Mouse (Mus musculus): Measurements from ENCODE around the gene Galt. TPM values are rescaled to one million over a fixed set of nuclear protein-coding genes. Genes with fewer than 3 reads are reported as not detected.

Gene Galt
- polyA plus RNA-seq (2015; fragmentation: Nextera tagmentation; extraction: Ambion mirVana), result 22.5 and 25.0 TPM in 2 replicates

GRCm38 (mm10) chr4:41754797-41755337 is at the start of gene Galt:
TSS of gene Galt (plus strand) at chr4:41755228.
- Histone ChIP-seq H3K4me2 (peak within 1 kb of the TSS; percentile 92), H3K4me1 (replicated peaks) (peaks cover 26% of the 10 kb centered on the region), H3K27me3 (0 out of 2 replicates have a peak, but pooled peaks cover 3% of the 10 kb centered on the region), H3K36me3 (peaks cover 19% of the 10 kb centered on the region; the same call in 1 of the 2 replicates), H3K4me3 (replicated peaks) (peak within 1 kb of the TSS; percentile 78), H3K9ac (peak within 1 kb of the TSS; percentile 83), H3K27ac (peak within 1 kb of the TSS; percentile 88), H3K9me3 (replicated peaks) (no peaks in the 10 kb centered on the region)
- DNase-seq, result no peak
- ATAC-seq (ENCODE audit: low read depth), result peak; percentile 71
- WGBS (ENCODE audit: insufficient replicate concordance), result 16% methylated on average over 14 of the region's 14 CpGs

- H3K4me3 ChIP-seq (replicated peaks), result no peak overlapping the region
- WGBS (ENCODE audit: insufficient replicate concordance), result 61% methylated on average over 19 of the region's 19 CpGs
Measured at GRCm38 (mm10) chr4:41705922-41706754, 48.9 kb upstream of the Galt start.

GRCm38 (mm10) chr4:41707011-41707535 is 48.0 kb upstream of the Galt start:
- Histone ChIP-seq H3K4me2 (no peak overlapping the region), H3K36me3 (peaks cover 4% of the 10 kb centered on the region), H3K9me3 (replicated peaks) (no peaks in the 10 kb centered on the region), H3K4me3 (replicated peaks) (no peak overlapping the region), H3K9ac (no peak overlapping the region), H3K27ac (no peak overlapping the region), H3K27me3 (peaks cover 52% of the 10 kb centered on the region), H3K4me1 (replicated peaks) (peaks cover 10% of the 10 kb centered on the region)
- ATAC-seq (ENCODE audit: low read depth) (peak; percentile 54), DNase-seq (peak; percentile 47)
- WGBS (ENCODE audit: insufficient replicate concordance), result 6% methylated on average over 13 of the region's 13 CpGs

More at GRCm38 (mm10) chr4:41705922-41706754, 48.9 kb upstream of the Galt start:
- no peaks in the 10 kb centered on the region for H3K9me3 ChIP-seq (replicated peaks)
- no peak overlapping the region for H3K4me2 ChIP-seq
- ATAC-seq (ENCODE audit: low read depth), result no peak
- DNase-seq, result no peak
- H3K36me3 ChIP-seq, result no peaks in the 10 kb centered on the region
- no peak overlapping the region for H3K27ac ChIP-seq
- peaks cover 52% of the 10 kb centered on the region for H3K27me3 ChIP-seq
- H3K4me1 ChIP-seq (replicated peaks), result peaks cover 1% of the 10 kb centered on the region; the same call in 1 of the 2 replicates
- no peak overlapping the region for H3K9ac ChIP-seq

GRCm38 (mm10) chr4:41708192-41708745 is 46.8 kb upstream of the Galt start:
- no peak overlapping the region for H3K4me3 ChIP-seq (replicated peaks)
- H3K27ac ChIP-seq, result no peak overlapping the region
- no peaks in the 10 kb centered on the region for H3K9me3 ChIP-seq (replicated peaks)
- H3K4me2 ChIP-seq, result no peak overlapping the region
- DNase-seq, result no peak
- 36% methylated on average over 8 of the region's 8 CpGs for WGBS (ENCODE audit: insufficient replicate concordance)
- H3K27me3 ChIP-seq, result peaks cover 49% of the 10 kb centered on the region
- H3K36me3 ChIP-seq, result peaks cover 8% of the 10 kb centered on the region
- peaks cover 18% of the 10 kb centered on the region for H3K4me1 ChIP-seq (replicated peaks)
- no peak for ATAC-seq (ENCODE audit: low read depth)
- H3K9ac ChIP-seq, result no peak overlapping the region

GRCm38 (mm10) chr4:41710229-41710628 is 44.8 kb upstream of the Galt start:
- 57% methylated on average over 4 of the region's 4 CpGs for WGBS (ENCODE audit: insufficient replicate concordance)
- Histone ChIP-seq H3K4me1 (replicated peaks) (peaks cover 33% of the 10 kb centered on the region), H3K4me2 (no peak overlapping the region), H3K27ac (no peak overlapping the region), H3K9ac (no peak overlapping the region), H3K36me3 (peaks cover 8% of the 10 kb centered on the region), H3K4me3 (replicated peaks) (no peak overlapping the region), H3K9me3 (replicated peaks) (no peaks in the 10 kb centered on the region), H3K27me3 (peaks cover 29% of the 10 kb centered on the region)
- DNase-seq, result no peak
- ATAC-seq (ENCODE audit: low read depth), result no peak

GRCm38 (mm10) chr4:41711705-41712375 is 43.2 kb upstream of the Galt start:
- Histone ChIP-seq H3K4me1 (replicated peaks) (peaks cover 33% of the 10 kb centered on the region), H3K9me3 (replicated peaks) (no peaks in the 10 kb centered on the region), H3K9ac (peak overlapping the region; percentile 93), H3K4me2 (peak overlapping the region; percentile 94), H3K27ac (no peak overlapping the region), H3K36me3 (peaks cover 16% of the 10 kb centered on the region), H3K4me3 (replicated peaks) (peak overlapping the region; percentile 86), H3K27me3 (peaks cover 13% of the 10 kb centered on the region; the same call in 1 of the 2 replicates)
- ATAC-seq (ENCODE audit: low read depth), result no peak
- 84% methylated on average over 16 of the region's 16 CpGs for WGBS (ENCODE audit: insufficient replicate concordance)
- DNase-seq, result no peak

GRCm38 (mm10) chr4:41712421-41713196 is 42.4 kb upstream of the Galt start:
- peaks cover 33% of the 10 kb centered on the region for H3K4me1 ChIP-seq (replicated peaks)
- WGBS (ENCODE audit: insufficient replicate concordance), result 41% methylated on average over 31 of the region's 31 CpGs
- peak overlapping the region; percentile 86 for H3K4me3 ChIP-seq (replicated peaks)
- no peaks in the 10 kb centered on the region for H3K9me3 ChIP-seq (replicated peaks)
- H3K27me3 ChIP-seq, result peaks cover 6% of the 10 kb centered on the region; the same call in 1 of the 2 replicates
- peak overlapping the region; percentile 93 for H3K9ac ChIP-seq
- H3K4me2 ChIP-seq, result peak overlapping the region; percentile 94
- DNase-seq (no peak), ATAC-seq (ENCODE audit: low read depth) (peak; percentile 48)
- peak overlapping the region; percentile 68 for H3K27ac ChIP-seq
- H3K36me3 ChIP-seq, result peaks cover 23% of the 10 kb centered on the region

GRCm38 (mm10) chr4:41713197-41714067 is 41.6 kb upstream of the Galt start, which contains the start of gene Rpp25l:
TSS of gene Rpp25l (minus strand) at chr4:41713534.
- H3K27me3 ChIP-seq, result no peaks in the 10 kb centered on the region
- peak; percentile 86 for ATAC-seq (ENCODE audit: low read depth)
- peak within 1 kb of the TSS; percentile 93 for H3K9ac ChIP-seq
- H3K36me3 ChIP-seq, result peaks cover 32% of the 10 kb centered on the region
- peak; percentile 78 for DNase-seq
- H3K4me1 ChIP-seq (replicated peaks), result peaks cover 33% of the 10 kb centered on the region
- H3K9me3 ChIP-seq (replicated peaks), result no peaks in the 10 kb centered on the region
- H3K4me2 ChIP-seq, result peak within 1 kb of the TSS; percentile 94
- peak within 1 kb of the TSS; percentile 86 for H3K4me3 ChIP-seq (replicated peaks)
- H3K27ac ChIP-seq, result peak within 1 kb of the TSS; percentile 68
- under 1% methylated on average over 61 of the region's 61 CpGs for WGBS (ENCODE audit: insufficient replicate concordance)

- Histone ChIP-seq H3K9me3 (replicated peaks) (no peaks in the 10 kb centered on the region), H3K4me2 (peak overlapping the region; percentile 94), H3K4me1 (replicated peaks) (peaks cover 33% of the 10 kb centered on the region), H3K9ac (peak overlapping the region; percentile 93), H3K36me3 (peaks cover 40% of the 10 kb centered on the region), H3K4me3 (replicated peaks) (peak overlapping the region; percentile 86), H3K27ac (no peak overlapping the region), H3K27me3 (no peaks in the 10 kb centered on the region)
- ATAC-seq (ENCODE audit: low read depth) (no peak), DNase-seq (no peak)
- 18% methylated on average over 8 of the region's 8 CpGs for WGBS (ENCODE audit: insufficient replicate concordance)
Measured at GRCm38 (mm10) chr4:41714276-41714675, 40.8 kb upstream of the Galt start.

All from liver, embryonic 13.5 days (tissue).